Mouse (Mus musculus) forebrain, embryonic 10.5 days (tissue): Measurements from ENCODE around the gene Dnajc2. TPM values are rescaled to one million over a fixed set of nuclear protein-coding genes. Genes with fewer than 3 reads are reported as not detected.
A peak's percentile ranks its signal among the peaks of the same experiment; 100 is the strongest.

Experiments
- DNase-seq: peaks from one replicate; pipeline ENCODE4 v3.0.0-alpha.2; 2017; ENCODE audit warnings: low spot score; ENCODE audit errors: extremely low spot score
- H3K27ac ChIP-seq: fragments of 300-500 bp; sonication (generic); 2 replicates; pipeline ENCODE4 v1.5.1; 2016; ENCODE audit warnings: mild to moderate bottlenecking
- H3K27me3 ChIP-seq: fragments of 300-500 bp; sonication (generic); 2 replicates; pipeline ENCODE4 v1.6.1; 2016; ENCODE audit warnings: mild to moderate bottlenecking; ENCODE audit not compliant: poor library complexity, severe bottlenecking
- H3K36me3 ChIP-seq: fragments of 300-500 bp; sonication (generic); replicated peaks from 2 replicates; pipeline ENCODE4 v1.6.1; 2016; ENCODE audit warnings: mild to moderate bottlenecking, moderate library complexity
- H3K4me1 ChIP-seq: fragments of 300-500 bp; sonication (generic); 2 replicates; pipeline ENCODE4 v1.6.1; 2016
- H3K4me3 ChIP-seq: fragments of 300-500 bp; sonication (generic); 2 replicates; pipeline ENCODE4 v1.5.1; 2016; ENCODE audit warnings: mild to moderate bottlenecking, moderate library complexity
- H3K9me3 ChIP-seq: fragments of 300-500 bp; sonication (generic); 2 replicates; pipeline ENCODE4 v1.6.1; 2016; ENCODE audit warnings: mild to moderate bottlenecking, moderate library complexity
- WGBS: fragments of 180-500 bp; shearing (Covaris S2); methylation state at CpG from one replicate; pipeline ENCODE4 v1.1.7; 2016; 5-methylcytosine and 5-hydroxymethylcytosine counted together
- polyA plus RNA-seq: library from polyadenylated mRNA; unstranded; fragments of >200 nt; fragmentation: Nextera tagmentation; extraction: Ambion mirVana; gene quantifications from 2 replicates; pipeline ENCODE4 v1.2.1, GENCODE M21; 2016

Dnajc2 gene
- polyA plus RNA-seq, 1 experiment from 2014 or later: 99.4 TPM

GRCm38 (mm10) chr5:21786258-21787185, 1.5 kb upstream of the Dnajc2 start:
- peak overlapping the region; percentile 69 for H3K4me3 ChIP-seq
- WGBS: 2% methylated on average over 51 of the region's 51 CpGs
- peak overlapping the region; percentile 94 for H3K27ac ChIP-seq
- H3K4me1 ChIP-seq: peaks cover 48% of the 10 kb centered on the region
- H3K27me3 ChIP-seq: no peaks in the 10 kb centered on the region
- DNase-seq: peak; percentile 97
- peaks cover 47% of the 10 kb centered on the region for H3K36me3 ChIP-seq
- no peaks in the 10 kb centered on the region for H3K9me3 ChIP-seq

- Histone ChIP-seq H3K4me3 (peak overlapping the region; percentile 69), H3K4me1 (peaks cover 48% of the 10 kb centered on the region), H3K9me3 (no peaks in the 10 kb centered on the region), H3K27ac (peak overlapping the region; percentile 94; the same call in 1 of the 2 replicates), H3K36me3 (peaks cover 48% of the 10 kb centered on the region), H3K27me3 (no peaks in the 10 kb centered on the region)
- no peak for DNase-seq
- WGBS: 79% methylated on average over 7 of the region's 7 CpGs
Measured at GRCm38 (mm10) chr5:21785776-21786175, 725 bp upstream of the Dnajc2 start.

GRCm38 (mm10) chr5:21784161-21785052, 644 bp downstream of the Dnajc2 start:
- Histone ChIP-seq H3K27me3 (no peaks in the 10 kb centered on the region), H3K9me3 (no peaks in the 10 kb centered on the region), H3K36me3 (peaks cover 50% of the 10 kb centered on the region), H3K4me1 (peaks cover 46% of the 10 kb centered on the region), H3K4me3 (peak overlapping the region; percentile 69), H3K27ac (peak overlapping the region; percentile 93)
- DNase-seq: no peak
- under 1% methylated on average over 51 of the region's 51 CpGs for WGBS

DNA sequence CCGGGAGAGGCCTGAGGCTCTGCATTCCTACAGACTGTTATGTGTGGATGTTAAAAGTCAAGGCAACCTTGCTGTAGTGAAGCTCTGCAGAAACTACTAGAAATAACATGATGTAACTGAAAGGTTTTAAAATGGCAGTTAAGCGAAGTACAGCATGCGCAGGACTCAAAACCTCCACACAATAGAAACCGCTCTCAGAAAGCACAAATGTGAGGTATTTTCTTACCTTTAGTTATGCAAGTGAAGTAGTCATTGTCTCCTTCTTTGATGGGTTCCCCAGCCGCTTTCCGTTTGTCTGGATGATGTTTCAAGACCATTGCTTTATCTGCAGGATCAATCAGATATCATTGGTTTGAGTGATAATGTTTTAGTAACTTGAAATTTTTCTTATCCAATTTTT, 8.6 kb downstream of the Dnajc2 start:
- H3K27ac ChIP-seq: no peak overlapping the region
- H3K4me3 ChIP-seq: no peak overlapping the region
- no peaks in the 10 kb centered on the region for H3K27me3 ChIP-seq
- no peaks in the 10 kb centered on the region for H3K4me1 ChIP-seq
- WGBS: 94% methylated on average over 6 of the region's 6 CpGs
- DNase-seq: no peak
- no peaks in the 10 kb centered on the region for H3K9me3 ChIP-seq
- peaks cover 88% of the 10 kb centered on the region for H3K36me3 ChIP-seq

DNA sequence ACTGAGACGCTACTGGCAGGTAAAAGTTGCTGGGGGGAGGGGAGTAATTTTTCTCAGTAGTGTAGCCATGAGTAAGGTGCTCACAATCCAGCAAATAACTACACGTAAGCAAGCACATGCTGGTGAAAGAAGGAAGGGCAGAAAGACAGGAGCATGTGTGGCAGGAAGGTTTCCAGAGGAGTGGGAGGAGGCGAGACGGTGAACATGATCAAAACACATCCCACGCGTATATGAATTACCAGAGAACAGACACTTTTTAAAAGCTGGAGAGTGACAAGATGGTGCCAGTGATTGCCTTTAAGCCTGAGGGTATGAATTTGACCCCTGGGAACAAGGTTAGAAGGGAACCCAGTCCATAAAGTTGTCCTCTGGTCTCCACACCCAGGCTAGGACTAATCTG, 15.2 kb downstream of the Dnajc2 start:
- Histone ChIP-seq H3K4me1 (no peaks in the 10 kb centered on the region), H3K27me3 (no peaks in the 10 kb centered on the region), H3K27ac (no peak overlapping the region), H3K36me3 (peaks cover 83% of the 10 kb centered on the region), H3K9me3 (no peaks in the 10 kb centered on the region), H3K4me3 (no peak overlapping the region)
- 91% methylated on average over 6 of the region's 6 CpGs for WGBS
- DNase-seq: no peak

DNA sequence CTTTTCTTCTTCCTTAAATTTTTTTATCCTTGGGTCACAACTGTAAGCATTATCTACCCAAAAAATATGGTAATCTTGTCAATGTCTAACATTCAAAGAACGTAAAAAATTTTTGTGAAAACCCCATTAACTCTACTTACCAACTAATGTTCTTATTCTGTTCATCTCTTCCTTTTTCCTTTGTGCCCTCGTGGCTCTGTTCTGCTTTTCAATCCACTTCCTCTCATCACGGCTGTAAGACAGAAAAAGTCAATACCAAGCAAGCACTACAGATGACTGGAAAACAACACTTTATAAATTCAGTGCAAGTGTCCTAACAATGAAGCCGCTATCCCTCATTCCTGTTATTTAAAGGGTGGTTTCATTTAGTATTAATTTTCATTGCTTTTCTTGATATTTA, 16.5 kb downstream of the Dnajc2 start:
- Histone ChIP-seq H3K27ac (no peak overlapping the region), H3K36me3 (peaks cover 83% of the 10 kb centered on the region), H3K27me3 (no peaks in the 10 kb centered on the region), H3K9me3 (no peaks in the 10 kb centered on the region), H3K4me1 (no peaks in the 10 kb centered on the region), H3K4me3 (no peak overlapping the region)
- 90% methylated on average over 4 of the region's 4 CpGs for whole genome bisulfite sequencing
- DNase-seq: no peak

- Histone ChIP-seq H3K4me3 (no peak overlapping the region), H3K27ac (no peak overlapping the region), H3K4me1 (no peaks in the 10 kb centered on the region), H3K27me3 (no peaks in the 10 kb centered on the region), H3K36me3 (peaks cover 100% of the 10 kb centered on the region), H3K9me3 (no peaks in the 10 kb centered on the region)
- DNase-seq: no peak
- 87% methylated on average over 8 of the region's 8 CpGs for WGBS
Measured at GRCm38 (mm10) chr5:21745966-21746365, 39.1 kb downstream of the Dnajc2 start.

GRCm38 (mm10) chr5:21744651-21745050, 40.4 kb downstream of the Dnajc2 start:
- Histone ChIP-seq H3K4me3 (no peak overlapping the region), H3K9me3 (no peaks in the 10 kb centered on the region), H3K36me3 (peaks cover 99% of the 10 kb centered on the region), H3K27me3 (no peaks in the 10 kb centered on the region), H3K27ac (no peak overlapping the region), H3K4me1 (no peaks in the 10 kb centered on the region)
- no peak for DNase-seq

- H3K4me1 ChIP-seq: no peaks in the 10 kb centered on the region
- no peaks in the 10 kb centered on the region for H3K27me3 ChIP-seq
- no peak overlapping the region for H3K27ac ChIP-seq
- no peak for DNase-seq
- no peak overlapping the region for H3K4me3 ChIP-seq
- no peaks in the 10 kb centered on the region for H3K9me3 ChIP-seq
- WGBS: 94% methylated on average over 10 of the region's 10 CpGs
- peaks cover 99% of the 10 kb centered on the region for H3K36me3 ChIP-seq
Measured at GRCm38 (mm10) chr5:21743606-21744005, 41.4 kb downstream of the Dnajc2 start.

DNA sequence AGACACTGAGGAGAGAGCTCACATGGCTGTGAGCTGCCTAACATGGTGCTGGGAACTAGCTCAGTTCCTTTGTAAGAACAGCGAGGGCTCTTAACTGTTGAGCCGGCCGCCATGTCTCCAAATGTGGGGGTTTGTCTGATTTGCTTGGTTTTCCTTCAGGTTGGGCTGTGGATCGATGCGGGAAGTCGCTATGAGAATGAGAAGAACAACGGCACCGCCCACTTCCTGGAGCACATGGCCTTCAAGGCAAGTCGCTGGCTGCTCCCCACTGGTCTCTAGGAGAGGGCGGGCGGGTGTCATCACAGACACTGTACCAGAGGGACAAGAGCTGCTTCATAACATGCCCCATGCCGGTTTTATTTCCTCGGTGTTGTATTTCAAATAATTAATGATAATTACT, 45.2 kb downstream of the Dnajc2 start:
- H3K36me3 ChIP-seq: peaks cover 65% of the 10 kb centered on the region
- 92% methylated on average over 13 of the region's 13 CpGs for WGBS
- no peak overlapping the region for H3K27ac ChIP-seq
- DNase-seq: no peak
- H3K27me3 ChIP-seq: no peaks in the 10 kb centered on the region
- no peak overlapping the region for H3K4me3 ChIP-seq
- H3K4me1 ChIP-seq: peaks cover 14% of the 10 kb centered on the region
- H3K9me3 ChIP-seq: no peaks in the 10 kb centered on the region

DNA sequence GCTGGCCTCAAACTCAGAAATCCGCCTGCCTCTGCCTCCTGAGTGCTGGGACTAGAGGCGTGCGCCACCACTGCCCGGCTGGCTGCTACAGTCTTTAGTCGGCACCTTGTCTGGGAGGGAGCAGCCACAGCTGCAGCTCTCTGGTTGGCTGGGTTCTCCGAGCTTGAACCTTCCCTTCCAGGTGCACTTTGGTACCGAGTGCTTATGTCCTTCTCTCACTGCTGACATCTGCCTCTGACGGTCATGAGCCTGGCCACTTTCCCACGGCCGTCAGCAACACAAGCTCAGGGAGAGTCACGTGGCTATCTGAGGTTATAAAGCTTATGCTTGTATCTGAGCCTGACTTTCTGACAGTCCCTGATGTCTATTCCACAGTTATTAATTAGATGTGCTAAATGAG, 45.9 kb downstream of the Dnajc2 start:
- peaks cover 57% of the 10 kb centered on the region for H3K36me3 ChIP-seq
- H3K27ac ChIP-seq: no peak overlapping the region
- no peak overlapping the region for H3K4me3 ChIP-seq
- 93% methylated on average over 11 of the region's 11 CpGs for WGBS
- no peak for DNase-seq
- no peaks in the 10 kb centered on the region for H3K9me3 ChIP-seq
- H3K4me1 ChIP-seq: peaks cover 21% of the 10 kb centered on the region
- no peaks in the 10 kb centered on the region for H3K27me3 ChIP-seq

- 39% methylated on average over 10 of the region's 10 CpGs for WGBS
- Histone ChIP-seq H3K36me3 (peaks cover 42% of the 10 kb centered on the region), H3K9me3 (no peaks in the 10 kb centered on the region), H3K4me3 (peak overlapping the region; percentile 90), H3K27ac (peak overlapping the region; percentile 97), H3K27me3 (no peaks in the 10 kb centered on the region), H3K4me1 (peaks cover 36% of the 10 kb centered on the region)
- no peak for DNase-seq
Measured at GRCm38 (mm10) chr5:21737620-21738019, 47.4 kb downstream of the Dnajc2 start.
